Mouse (Mus musculus) cerebellum, adult 2 months (tissue): Measurements from ENCODE around the gene Pkp1. TPM values are rescaled to one million over a fixed set of nuclear protein-coding genes. Genes with fewer than 3 reads are reported as not detected.

Experiments
- DNase-seq, 2 experiments: peaks; one replicate each; pipeline ENCODE4 v3.0.0; 2021
- H3K27ac ChIP-seq: fragments of 200-500 bp; 2 replicates; pipeline ENCODE4 v1.5.1; 2012; ENCODE audit warnings: low read length, control low read depth, inconsistent platforms; ENCODE audit not compliant: insufficient read depth
- H3K27me3 ChIP-seq: fragments of 200-500 bp; 2 replicates; pipeline ENCODE4 v1.6.1; 2012; ENCODE audit warnings: inconsistent platforms, mild to moderate bottlenecking, low read length, moderate library complexity; ENCODE audit not compliant: control insufficient read depth, insufficient read depth
- H3K4me1 ChIP-seq: fragments of 200-500 bp; 2 replicates; pipeline ENCODE4 v1.6.1; 2011; ENCODE audit warnings: low read length; ENCODE audit not compliant: control insufficient read depth, insufficient read depth
- H3K4me3 ChIP-seq: fragments of 200-500 bp; replicated peaks from 2 replicates; pipeline ENCODE3; 2011; ENCODE audit warnings: mild to moderate bottlenecking, low read depth, low read length, control low read depth; ENCODE audit not compliant: insufficient read depth
- CTCF ChIP-seq: fragments of 200-500 bp; IDR thresholded peaks from 2 replicates; pipeline ENCODE4 v1.5.1; 2011; ENCODE audit warnings: low read depth, mild to moderate bottlenecking, control low read depth, low read length, moderate library complexity, borderline replicate concordance; ENCODE audit not compliant: insufficient read depth
- POLR2A ChIP-seq: fragments of 200-500 bp; IDR thresholded peaks from 2 replicates; pipeline ENCODE4 v1.6.1; 2011; ENCODE audit warnings: low read length, control low read depth, borderline replicate concordance; ENCODE audit not compliant: insufficient read depth
- WGBS: fragments of 180-500 bp; shearing (Covaris S2); methylation state at CpG from one replicate; pipeline ENCODE4 v1.1.7; 2018; 5-methylcytosine and 5-hydroxymethylcytosine counted together
- polyA plus RNA-seq: library from polyadenylated mRNA; depleted of rRNA; stranded (reverse); fragments of >200 nt; gene quantifications from 2 replicates; pipeline ENCODE4 v1.2.3, GENCODE M21; 2012

Pkp1 gene
- polyA plus RNA-seq, 1 experiment = 0.07 TPM

DNA sequence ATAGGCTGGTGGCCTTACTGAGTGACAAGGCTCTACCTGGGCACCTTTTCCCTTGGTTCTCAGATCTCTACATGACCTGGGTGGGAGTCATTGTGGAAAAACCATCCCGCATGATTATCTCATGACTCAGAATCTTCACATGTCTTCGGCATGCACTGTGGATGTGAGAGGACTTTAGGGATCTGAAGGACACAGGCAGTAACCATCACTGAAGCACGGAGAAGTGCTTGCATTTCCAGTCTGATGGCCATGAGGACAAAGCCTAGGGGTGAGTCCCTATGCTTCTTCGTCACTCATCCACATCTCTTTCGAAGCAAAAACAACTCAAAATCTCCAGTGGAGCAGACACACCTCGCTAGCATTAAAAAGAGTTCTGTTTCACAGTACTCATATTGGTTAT lies 19.7 kb downstream of the Pkp1 start:
- H3K4me3 ChIP-seq = no peak overlapping the region
- TF ChIP-seq CTCF = no peak
- no peak for TF ChIP-seq POLR2A
- no peaks in the 10 kb centered on the region for H3K27me3 ChIP-seq
- H3K4me1 ChIP-seq = no peaks in the 10 kb centered on the region
- 88% methylated on average over 6 of the region's 6 CpGs for WGBS
- no peak overlapping the region for H3K27ac ChIP-seq
- no peak for DNase-seq

DNA sequence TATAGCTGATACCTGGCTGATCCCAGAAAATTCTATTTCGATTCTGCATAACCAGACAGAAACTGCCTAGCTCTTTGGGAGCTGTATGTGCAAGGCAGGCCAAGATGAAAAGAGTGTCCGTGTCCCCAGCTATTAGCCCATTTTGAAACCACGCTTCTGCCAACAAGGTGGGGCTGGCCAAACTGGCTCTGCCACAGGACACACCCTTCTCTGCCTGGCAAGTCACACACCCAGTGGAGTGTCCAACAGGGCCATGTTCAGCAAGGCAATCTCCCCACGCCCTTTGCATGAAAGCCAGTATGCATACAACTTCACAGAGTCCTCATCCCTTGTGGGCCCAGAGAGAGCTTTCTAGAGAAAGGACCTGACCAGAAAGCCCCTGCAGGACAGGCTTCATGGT lies 23.6 kb downstream of the Pkp1 start:
- no peaks in the 10 kb centered on the region for H3K4me1 ChIP-seq
- WGBS = 70% methylated on average over 4 of the region's 4 CpGs
- TF ChIP-seq POLR2A = no peak
- TF ChIP-seq CTCF = no peak
- H3K27me3 ChIP-seq = no peaks in the 10 kb centered on the region
- no peak overlapping the region for H3K4me3 ChIP-seq
- no peak for DNase-seq
- H3K27ac ChIP-seq = no peak overlapping the region

GRCm38 (mm10) chr1:135893377-135893776 lies 25.6 kb downstream of the Pkp1 start:
- no peaks in the 10 kb centered on the region for H3K4me1 ChIP-seq
- WGBS = 42% methylated on average over 3 of the region's 3 CpGs
- H3K4me3 ChIP-seq = no peak overlapping the region
- TF ChIP-seq CTCF (no peak), POLR2A (no peak)
- H3K27me3 ChIP-seq = no peaks in the 10 kb centered on the region
- no peak overlapping the region for H3K27ac ChIP-seq
- DNase-seq = peak; percentile 37 to 55

GRCm38 (mm10) chr1:135892764-135893163 lies 26.2 kb downstream of the Pkp1 start:
- Histone ChIP-seq H3K27ac (no peak overlapping the region), H3K27me3 (no peaks in the 10 kb centered on the region), H3K4me1 (no peaks in the 10 kb centered on the region), H3K4me3 (no peak overlapping the region)
- 82% methylated on average over 6 of the region's 6 CpGs for WGBS
- TF ChIP-seq CTCF (no peak), POLR2A (no peak)
- no peak for DNase-seq

- Histone ChIP-seq H3K27me3 (no peaks in the 10 kb centered on the region), H3K27ac (no peak overlapping the region), H3K4me3 (no peak overlapping the region), H3K4me1 (no peaks in the 10 kb centered on the region)
- WGBS = 72% methylated on average over 6 of the region's 6 CpGs
- TF ChIP-seq CTCF = no peak
- TF ChIP-seq POLR2A = no peak
- no peak for DNase-seq
These were observed 26.8 kb downstream of the Pkp1 start for GRCm38 (mm10) chr1:135892233-135892632.

- no peaks in the 10 kb centered on the region for H3K27me3 ChIP-seq
- DNase-seq = no peak
- WGBS = 69% methylated on average over 11 of the region's 11 CpGs
- H3K27ac ChIP-seq = no peak overlapping the region
- H3K4me1 ChIP-seq = no peaks in the 10 kb centered on the region
- H3K4me3 ChIP-seq = no peak overlapping the region
- no peak for TF ChIP-seq CTCF
- no peak for TF ChIP-seq POLR2A
These were observed 27.4 kb downstream of the Pkp1 start for GRCm38 (mm10) chr1:135891424-135892216.

DNA sequence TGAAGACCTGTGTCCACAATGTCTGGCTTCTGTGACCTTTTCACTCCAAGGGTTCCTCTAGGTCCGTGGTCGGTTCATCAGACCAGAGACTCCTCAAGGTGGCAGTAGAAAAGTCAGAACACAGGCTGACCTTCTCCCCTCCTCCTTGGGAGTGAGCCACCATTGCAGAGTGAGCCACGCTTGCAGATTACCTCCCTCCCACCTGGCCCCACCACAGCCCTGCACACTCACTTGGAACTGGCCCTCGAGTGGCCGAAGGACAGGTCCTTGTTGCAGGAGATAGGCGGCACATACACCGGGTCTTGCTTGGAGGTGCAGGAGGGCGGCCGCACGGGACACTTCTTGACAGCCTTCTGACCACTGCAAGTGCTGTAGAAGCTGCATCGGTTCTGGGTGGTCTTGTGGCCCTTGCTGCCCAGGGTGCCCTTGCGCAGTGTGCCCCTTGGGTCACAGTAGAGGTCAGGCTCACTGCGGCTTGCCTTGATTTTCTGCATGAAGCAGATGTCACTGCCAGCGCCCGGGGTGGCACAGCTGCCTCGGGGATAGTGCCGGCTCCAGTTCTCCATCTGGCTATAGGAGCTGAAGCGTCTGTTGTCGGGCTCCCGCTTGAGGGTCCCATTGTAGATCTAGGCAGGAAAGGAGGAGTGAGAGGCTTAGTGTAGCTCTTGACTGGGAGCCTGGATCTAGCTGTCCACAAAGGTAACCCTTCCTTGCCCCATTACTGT lies 29.4 kb downstream of the Pkp1 start:
- Histone ChIP-seq H3K27me3 (no peaks in the 10 kb centered on the region), H3K4me1 (no peaks in the 10 kb centered on the region), H3K27ac (no peak overlapping the region), H3K4me3 (no peak overlapping the region)
- DNase-seq = no peak
- WGBS = 41% methylated on average over 20 of the region's 20 CpGs
- no peak for TF ChIP-seq CTCF
- no peak for TF ChIP-seq POLR2A
